Mouse (Mus musculus) heart, adult 2 months (tissue): ENCODE data around the gene Bgn. TPM values are rescaled to one million over a fixed set of nuclear protein-coding genes. Genes with fewer than 3 reads are reported as not detected.

Source experiments
- DNase-seq, 2 experiments: peaks; one replicate each; pipeline ENCODE4 v3.0.0; 2021
- H3K27ac ChIP-seq: fragments of 200-600 bp; 2 replicates; pipeline ENCODE4 v1.8.1; 2022
- H3K27me3 ChIP-seq: fragments of 200-500 bp; 2 replicates; pipeline ENCODE4 v1.6.1; 2012; ENCODE audit warnings: mild to moderate bottlenecking, low read length, inconsistent platforms, mixed read lengths; ENCODE audit not compliant: control insufficient read depth, insufficient read depth
- H3K36me3 ChIP-seq: fragments of 200-500 bp; 2 replicates; pipeline ENCODE4 v1.6.1; 2012; ENCODE audit warnings: low read length, inconsistent platforms; ENCODE audit not compliant: control insufficient read depth, insufficient read depth
- H3K4me1 ChIP-seq: fragments of 200-500 bp; 2 replicates; pipeline ENCODE4 v1.6.1; 2011; ENCODE audit warnings: low read length; ENCODE audit not compliant: control insufficient read depth, insufficient read depth
- H3K4me3 ChIP-seq: fragments of 200-600 bp; 2 replicates; pipeline ENCODE4 v1.8.1; 2022
- H3K79me2 ChIP-seq: fragments of 200-500 bp; replicated peaks from 2 replicates; pipeline ENCODE4 v1.6.1; 2012; ENCODE audit warnings: mild to moderate bottlenecking, inconsistent platforms, low read length, moderate library complexity, mixed read lengths; ENCODE audit not compliant: control insufficient read depth, insufficient read depth
- H3K9ac ChIP-seq: fragments of 200-500 bp; 2 replicates; pipeline ENCODE4 v1.6.1; 2012; ENCODE audit warnings: low read depth, mild to moderate bottlenecking, control low read depth, inconsistent platforms, low read length, mixed read lengths
- CTCF ChIP-seq: fragments of 200-600 bp; IDR thresholded peaks from 2 replicates; pipeline ENCODE4 v1.8.1; 2022; ENCODE audit warnings: antibody characterized with exemption, mild to moderate bottlenecking, moderate library complexity
- EP300 ChIP-seq: fragments of 200-500 bp; IDR thresholded peaks from 2 replicates; pipeline ENCODE4 v1.6.1; 2011; ENCODE audit warnings: low read depth, low read length, control low read depth; ENCODE audit not compliant: insufficient read depth
- POLR2A ChIP-seq: fragments of 200-500 bp; IDR thresholded peaks from 2 replicates; pipeline ENCODE4 v1.6.1; 2011; ENCODE audit warnings: mild to moderate bottlenecking, low read depth, low read length, control low read depth; ENCODE audit not compliant: insufficient read depth
- WGBS: fragments of 180-500 bp; shearing (Covaris S2); methylation state at CpG from one replicate; pipeline ENCODE4 v1.1.7; 2018; 5-methylcytosine and 5-hydroxymethylcytosine counted together
- intact Hi-C: fragments of 180-260 bp; cut with DNase I; formaldehyde crosslinking; loops from one replicate; pipeline ENCODE4 v1.15.1; 2025
- long read RNA-seq: library from polyadenylated mRNA; stranded (forward); transcript quantifications from one replicate; pipeline ENCODE4 v2.0.0, GENCODE M21; 2021
- polyA plus RNA-seq: library from polyadenylated mRNA; depleted of rRNA; stranded (reverse); fragments of >200 nt; gene quantifications from 2 replicates; pipeline ENCODE4 v1.2.3, GENCODE M21; 2012; rRNA removed
- total RNA-seq, 2 experiments: library from RNA; stranded (reverse); gene quantifications; 2 replicates each; pipeline ENCODE4 v1.2.3; 2021

Gene Bgn
- 100 to 1,000 TPM; 190 to 202 TPM for total RNA-seq
- polyA plus RNA-seq = 378 and 439 TPM in 2 replicates
- long read RNA-seq, transcript Bgn-201 (8 exons, 2,419 nt) = major isoform, 108 of 126 reads
- long read RNA-seq, partial matches to known transcripts = 14 of 126 reads
- long read RNA-seq, other reads (novel, unspliced or antisense) = 4 of 126 reads

DNA sequence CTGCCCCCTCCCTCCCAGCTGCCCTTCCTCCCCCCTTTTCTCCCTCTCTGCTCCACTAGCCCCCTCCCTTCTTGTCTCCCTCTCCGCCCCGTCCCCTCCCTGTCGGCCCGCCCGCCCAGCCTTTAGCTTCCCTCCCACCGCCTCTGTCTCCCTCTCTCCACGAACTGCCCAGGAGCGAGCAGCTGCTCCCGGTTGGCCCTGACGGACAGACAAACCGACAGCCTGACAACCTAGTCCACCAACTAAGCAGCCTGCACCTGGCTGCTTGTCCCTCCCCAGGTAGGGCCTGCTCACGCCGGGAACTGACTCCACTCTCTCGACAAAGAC, at the start of gene Bgn:
Gene Bgn, plus strand, starts transcription at position 119 of the 327 bp plus-strand sequence.
- no peak for TF ChIP-seq EP300
- peak; percentile 71 for TF ChIP-seq POLR2A
- intact Hi-C loops = no loop called here
- no peaks in the 10 kb centered on the region for H3K27me3 ChIP-seq
- H3K4me3 ChIP-seq = peak within 1 kb of the TSS; percentile 34
- peak in 1 of 2 experiments; percentile 65 for DNase-seq
- H3K27ac ChIP-seq = peak within 1 kb of the TSS; percentile 68
- H3K9ac ChIP-seq = peak within 1 kb of the TSS; percentile 77
- H3K4me1 ChIP-seq = peaks cover 12% of the 10 kb centered on the region
- no peaks in the 10 kb centered on the region for H3K36me3 ChIP-seq
- H3K79me2 ChIP-seq = no peaks in the 10 kb centered on the region
- WGBS = 30% methylated on average over 12 of the region's 14 CpGs

DNA sequence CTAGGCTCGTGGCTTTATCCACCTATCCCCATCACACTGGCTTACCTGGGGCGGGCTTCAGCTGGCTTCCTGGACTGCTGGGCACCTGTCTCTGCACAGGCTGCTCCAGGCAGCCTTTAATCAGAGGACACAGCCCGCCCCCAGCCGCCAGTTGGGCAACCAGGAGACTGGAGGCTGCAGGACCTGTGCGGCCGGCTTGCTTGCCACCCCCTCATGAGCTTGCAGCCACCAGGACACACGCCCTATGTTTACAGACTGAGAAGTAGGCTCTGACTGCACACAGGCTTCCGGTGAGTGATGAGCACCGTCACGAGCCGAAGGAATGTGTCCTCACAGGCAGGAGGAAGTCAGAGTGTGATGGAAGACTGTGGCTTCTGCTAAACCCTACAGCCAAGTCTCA, 48.1 kb upstream of the Bgn start, which contains the start of gene Trex2:
Gene Trex2, minus strand, starts transcription at position 93 of the 400 bp plus-strand sequence.
- Histone ChIP-seq H3K36me3 (no peaks in the 10 kb centered on the region), H3K4me3 (no peak within 1 kb of the TSS), H3K27ac (no peak within 1 kb of the TSS), H3K4me1 (no peaks in the 10 kb centered on the region), H3K27me3 (no peaks in the 10 kb centered on the region), H3K79me2 (no peaks in the 10 kb centered on the region), H3K9ac (no peak within 1 kb of the TSS)
- DNase-seq = no peak
- intact Hi-C loops = no loop called here
- WGBS = 73% methylated on average over 11 of the region's 11 CpGs
- no peak for TF ChIP-seq POLR2A
- TF ChIP-seq CTCF = no peak
- no peak for TF ChIP-seq EP300

DNA sequence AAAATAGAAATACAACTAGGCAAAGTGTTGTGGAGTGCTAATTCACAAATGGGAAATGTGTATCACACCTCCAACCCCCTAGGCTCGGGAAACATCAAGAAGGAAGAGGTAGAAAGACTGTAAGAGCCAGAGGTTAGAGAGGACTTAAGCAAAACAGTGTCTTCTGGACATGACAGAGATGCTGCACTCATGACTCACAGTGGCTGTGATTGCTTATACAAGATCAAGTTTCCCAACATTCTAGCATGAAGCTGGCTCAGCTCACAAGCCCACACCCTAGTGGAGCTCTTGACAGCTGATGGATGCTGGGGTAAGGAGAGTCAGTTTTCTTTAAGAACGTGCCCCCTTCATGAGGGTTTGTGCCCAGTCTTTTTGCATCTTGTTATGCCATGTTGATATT, 42.0 kb upstream of the Bgn start:
- no peaks in the 10 kb centered on the region for H3K79me2 ChIP-seq
- no peak for DNase-seq
- intact Hi-C loops = no loop called here
- H3K4me3 ChIP-seq = no peak overlapping the region
- H3K27ac ChIP-seq = no peak overlapping the region
- H3K36me3 ChIP-seq = no peaks in the 10 kb centered on the region
- no peak overlapping the region for H3K9ac ChIP-seq
- WGBS = 71% methylated on average over 2 of the region's 2 CpGs
- H3K27me3 ChIP-seq = no peaks in the 10 kb centered on the region
- no peak for TF ChIP-seq POLR2A
- TF ChIP-seq EP300 = no peak
- TF ChIP-seq CTCF = no peak
- H3K4me1 ChIP-seq = no peaks in the 10 kb centered on the region

DNA sequence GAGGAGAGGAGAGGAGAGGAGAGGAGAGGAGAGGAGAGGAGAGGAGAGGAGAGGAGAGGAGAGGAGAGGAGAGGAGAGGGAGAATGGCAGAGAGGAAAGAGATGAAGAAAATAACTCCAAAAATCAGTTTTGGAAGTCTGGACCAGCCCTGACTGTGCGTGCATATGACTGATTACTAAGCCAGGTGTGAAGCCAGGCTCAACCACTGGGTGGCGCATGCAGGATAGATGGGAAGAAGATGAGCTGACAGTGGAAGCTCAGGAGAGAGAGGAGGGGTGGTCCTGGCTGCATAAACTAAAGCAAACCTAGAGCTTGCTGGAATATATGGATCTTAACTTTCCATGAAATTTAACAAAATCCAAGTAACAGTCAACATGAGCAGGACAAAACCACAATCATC, 31.5 kb upstream of the Bgn start:
- WGBS = 23% methylated on average over 2 of the region's 2 CpGs
- intact Hi-C loops = loop anchor here (1.0 to 10.0 kb wide), 4 partner anchors 41 to 447 kb away; no protein-coding TSS in a partner anchor
- no peak overlapping the region for H3K9ac ChIP-seq

DNA sequence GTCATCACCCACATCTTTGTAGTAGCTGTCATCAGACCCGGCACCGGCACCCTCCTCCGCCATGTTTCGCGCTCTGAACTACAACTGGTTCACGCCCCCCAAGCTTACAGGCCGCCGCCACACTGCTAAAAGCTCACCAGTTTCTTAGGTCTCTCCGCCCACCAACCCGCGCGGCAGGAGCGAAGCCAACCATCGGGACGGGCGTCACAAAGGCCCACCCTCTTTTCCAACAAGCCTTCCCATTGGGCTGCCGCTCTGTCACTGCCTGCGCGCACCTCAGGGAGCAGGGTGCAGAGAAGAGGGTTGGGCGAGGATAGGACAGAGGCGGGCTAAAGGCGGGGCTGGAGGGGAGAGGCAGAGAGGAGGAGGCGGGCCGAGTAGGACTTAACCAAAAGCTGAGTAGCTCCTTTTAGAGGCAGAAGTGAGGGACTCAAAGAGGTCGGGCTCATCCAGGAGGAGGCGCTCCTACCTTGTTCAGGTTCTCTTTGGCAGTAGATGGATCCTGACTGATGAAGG, 24.5 kb upstream of the Bgn start, which contains the start of gene Haus7:
Gene Haus7, minus strand, starts transcription at position 168 of the 516 bp plus-strand sequence.
- no peaks in the 10 kb centered on the region for H3K4me1 ChIP-seq
- H3K27me3 ChIP-seq = no peaks in the 10 kb centered on the region
- H3K79me2 ChIP-seq = no peaks in the 10 kb centered on the region
- WGBS = 18% methylated on average over 26 of the region's 26 CpGs
- no peaks in the 10 kb centered on the region for H3K36me3 ChIP-seq
- peak within 1 kb of the TSS; percentile 34 for H3K27ac ChIP-seq
- H3K4me3 ChIP-seq = peak within 1 kb of the TSS; percentile 49
- DNase-seq = peak; percentile 87 to 94
- peak within 1 kb of the TSS; percentile 77 for H3K9ac ChIP-seq
- TF ChIP-seq CTCF = peak; percentile 67
- TF ChIP-seq POLR2A = no peak
- 0 out of 2 replicates have a peak, but pooled peaks have one; percentile 56 for TF ChIP-seq EP300
- intact Hi-C loops = loop anchor here (10.0 kb wide), 1 partner anchor 454 kb away; no protein-coding TSS in a partner anchor

More for the DNA sequence above, 31.5 kb upstream of the Bgn start:
- H3K27me3 ChIP-seq = no peaks in the 10 kb centered on the region
- no peaks in the 10 kb centered on the region for H3K4me1 ChIP-seq
- no peak overlapping the region for H3K4me3 ChIP-seq
- TF ChIP-seq CTCF (peak; percentile 79), EP300 (no peak)
- DNase-seq = peak; percentile 35 to 77
- no peaks in the 10 kb centered on the region for H3K79me2 ChIP-seq
- no peak overlapping the region for H3K27ac ChIP-seq
- no peaks in the 10 kb centered on the region for H3K36me3 ChIP-seq

DNA sequence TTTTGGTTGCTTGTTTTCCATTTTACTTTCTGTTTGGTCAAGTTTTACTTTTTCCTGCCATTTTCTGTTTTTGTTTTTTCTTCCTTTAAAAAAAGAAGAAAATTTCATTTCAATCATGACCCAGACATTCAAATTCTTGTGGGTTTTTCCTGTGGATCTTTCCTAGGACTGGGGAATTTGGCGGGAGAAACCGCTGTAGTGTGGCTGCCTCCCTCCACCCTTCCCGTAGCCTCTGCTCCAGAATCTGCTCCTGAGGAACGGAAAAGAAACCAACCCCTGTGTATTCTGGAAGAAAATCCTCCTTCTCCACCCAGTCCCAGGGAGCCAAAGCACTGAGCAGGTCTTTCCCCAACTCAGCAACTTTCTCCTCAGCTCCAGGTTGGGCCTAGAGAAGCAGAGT, 22.6 kb upstream of the Bgn start:
- Histone ChIP-seq H3K27ac (no peak overlapping the region), H3K36me3 (no peaks in the 10 kb centered on the region), H3K4me1 (peaks cover 2% of the 10 kb centered on the region; the same call in 1 of the 2 replicates), H3K27me3 (no peaks in the 10 kb centered on the region), H3K4me3 (no peak overlapping the region), H3K79me2 (no peaks in the 10 kb centered on the region), H3K9ac (no peak overlapping the region)
- TF ChIP-seq POLR2A (no peak), EP300 (no peak), CTCF (no peak)
- no peak for DNase-seq
- 61% methylated on average over 4 of the region's 4 CpGs for WGBS
- intact Hi-C loops = no loop called here
